In the genomic region with DNA sequence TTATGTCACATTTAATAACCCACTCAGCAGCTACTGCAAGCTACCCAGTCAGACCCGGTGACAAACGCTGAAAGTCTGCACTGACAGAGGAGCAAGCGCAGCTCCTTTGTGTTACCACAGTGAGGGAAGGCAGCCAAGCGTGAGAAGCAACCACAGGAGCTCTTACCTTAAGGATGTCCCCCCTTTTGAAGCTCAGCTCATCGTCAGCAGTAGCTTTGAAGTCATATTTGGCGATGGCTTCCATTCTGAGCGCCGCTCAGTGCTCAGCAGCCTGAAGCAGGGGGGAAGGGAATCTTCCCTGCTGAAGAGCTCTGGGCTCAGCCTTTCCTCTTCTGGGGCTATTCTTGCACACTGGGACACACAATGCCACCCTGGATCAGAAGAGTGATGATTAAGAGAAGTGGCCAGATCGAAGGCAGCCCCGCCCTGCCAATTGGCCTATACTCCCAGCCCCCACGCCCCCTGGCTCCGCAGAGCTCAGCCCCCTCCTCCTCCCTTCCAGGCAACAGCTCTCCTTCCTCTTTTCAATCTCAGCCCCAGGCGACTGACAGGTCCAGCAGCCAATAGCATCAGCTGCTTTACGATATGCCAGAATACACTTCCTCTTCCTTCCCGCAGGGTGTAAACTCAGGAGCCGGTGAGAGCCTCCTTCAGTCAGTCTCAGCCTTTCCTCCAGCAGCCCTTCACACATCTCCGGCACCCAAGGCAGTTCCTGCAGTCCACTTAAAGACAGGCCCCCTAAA, we compare ENCODE assay signal across 8 mouse cellular contexts. TPM values are rescaled to one million over a fixed set of nuclear protein-coding genes. Genes with fewer than 3 reads are reported as not detected.
DNase-seq lines count a peak whose midpoint lies in the region; ATAC-seq lines count a peak whose summit lies in the region.

No protein-coding gene starts in this region.

- 3% methylated on average over 17 of the region's 17 CpGs for WGBS in hindbrain, embryonic 14.5 days

- peak overlapping the region; percentile 95 for H3K27ac ChIP-seq in hindbrain, embryonic 14.5 days

- ATAC-seq in hindbrain, embryonic 14.5 days (ENCODE audit: low FRiP score), result peak; percentile 96

- DNase-seq in Muller cell, postnatal 12 days (ENCODE audit: inconsistent ontology term), result peak; percentile 94
- peak; percentile 95 to 97 for DNase-seq in cerebellum, postnatal 10 days
- DNase-seq in frontal cortex, postnatal 25 days (ENCODE audit: low spot score in 2 of 2), result peak; percentile 89 to 91
- peak; percentile 90 for DNase-seq in hindbrain, embryonic 14.5 days (ENCODE audit: low spot score)
- DNase-seq in layer of hippocampus, postnatal 25 days (ENCODE audit: extremely low spot score in 1 of 2, low spot score in 1 of 2), result peak; percentile 73 to 86
- peak; percentile 90 for DNase-seq in lung, postnatal 14 days
- peak; percentile 79 for DNase-seq in ovary, postnatal 36 days (ENCODE audit: low spot score)
- DNase-seq in thymus, postnatal 14 days, result peak; percentile 87

- H3K4me1 ChIP-seq in hindbrain, embryonic 14.5 days (replicated peaks; ENCODE audit: control insufficient read depth, insufficient read depth, low read length), result peaks cover 25% of the 10 kb centered on the region

- H3K36me3 ChIP-seq in hindbrain, embryonic 14.5 days (replicated peaks; ENCODE audit: control insufficient read depth, insufficient read depth), result peaks cover 12% of the 10 kb centered on the region; the same call in 1 of the 2 replicates

- no peaks in the 10 kb centered on the region for H3K27me3 ChIP-seq in hindbrain, embryonic 14.5 days (ENCODE audit: control insufficient read depth, insufficient read depth, low read length)

- H3K9me3 ChIP-seq in hindbrain, embryonic 14.5 days (ENCODE audit: control insufficient read depth, low read length), result no peaks in the 10 kb centered on the region

- peak overlapping the region; percentile 51 for H3K4me3 ChIP-seq in hindbrain, embryonic 14.5 days (replicated peaks; ENCODE audit: low read length)

- H3K4me2 ChIP-seq in hindbrain, embryonic 14.5 days (replicated peaks), result peak overlapping the region; percentile 93

- H3K9ac ChIP-seq in hindbrain, embryonic 14.5 days, result peak overlapping the region; percentile 90

RNA-seq across cellular contexts. Expression of a gene that starts 9.2 kb away (rescaled TPM):
- 121 and 139 TPM in 2 replicates for polyA plus RNA-seq in hindbrain, embryonic 14.5 days (2014; fragmentation: Nextera tagmentation; extraction: Ambion mirVana)
- total RNA-seq in layer of hippocampus, postnatal 25 days (2021), result 100 to 1,000 TPM; 188 to 210 TPM

Comparison
In these comparisons a context has a peak if more than half of its experiments do, and no peak if none do; other contexts are left out.
1. Peak in every context shown above with its lines: DNase-seq, ATAC-seq, H3K4me3 ChIP-seq and H3K27ac ChIP-seq.